Mouse (Mus musculus): ENCODE results near the gene Ltv1. TPM values are rescaled to one million over a fixed set of nuclear protein-coding genes. Genes with fewer than 3 reads are reported as not detected.

Ltv1 gene
- polyA plus RNA-seq, 1 experiment, result 19.5 TPM

GRCm38 (mm10) chr10:13222135-13222534 lies 29.2 kb upstream of the Ltv1 start:
- H3K79me3 ChIP-seq (ENCODE audit: low read depth), result no peaks in the 10 kb centered on the region
- no peaks in the 10 kb centered on the region for H3K36me3 ChIP-seq (ENCODE audit: control insufficient read depth, insufficient read depth)

GRCm38 (mm10) chr10:13220061-13220460 lies 27.1 kb upstream of the Ltv1 start:
- Histone ChIP-seq H3K79me2 (ENCODE audit: control insufficient read depth, insufficient read depth) (no peaks in the 10 kb centered on the region), H3K4me3 (ENCODE audit: insufficient read depth, poor library complexity, severe bottlenecking) (no peak overlapping the region), H3K36me3 (ENCODE audit: control insufficient read depth, insufficient read depth) (no peaks in the 10 kb centered on the region), H3K27me3 (ENCODE audit: control insufficient read depth, insufficient read depth, insufficient read length) (peaks cover 13% of the 10 kb centered on the region), H3ac (ENCODE audit: control insufficient read depth, insufficient read length, low read depth) (no peak overlapping the region), H3K79me3 (ENCODE audit: low read depth) (no peaks in the 10 kb centered on the region)
- TF ChIP-seq USF1 (IDR thresholded peaks at IDR 0.05; ENCODE audit: low read depth), result no peak

More at GRCm38 (mm10) chr10:13222135-13222534, 29.2 kb upstream of the Ltv1 start:
- H3K79me2 ChIP-seq (ENCODE audit: control insufficient read depth, insufficient read depth), result no peaks in the 10 kb centered on the region
- H3ac ChIP-seq (ENCODE audit: control insufficient read depth, insufficient read length, low read depth), result no peak overlapping the region
- no peak overlapping the region for H3K4me3 ChIP-seq (ENCODE audit: insufficient read depth, poor library complexity, severe bottlenecking)
- TF ChIP-seq USF1 (IDR thresholded peaks at IDR 0.05; ENCODE audit: low read depth), result no peak
- TF ChIP-seq FOSL1 (IDR thresholded peaks at IDR 0.05; ENCODE audit: insufficient read depth, low read length, poor library complexity, severe bottlenecking), result no peak
- H3K27me3 ChIP-seq (ENCODE audit: control insufficient read depth, insufficient read depth, insufficient read length), result peaks cover 6% of the 10 kb centered on the region

- Histone ChIP-seq H3K36me3 (ENCODE audit: control insufficient read depth, insufficient read depth) (no peaks in the 10 kb centered on the region), H3K27me3 (ENCODE audit: control insufficient read depth, insufficient read depth, insufficient read length) (peaks cover 21% of the 10 kb centered on the region), H3K79me3 (ENCODE audit: low read depth) (no peaks in the 10 kb centered on the region), H3K79me2 (ENCODE audit: control insufficient read depth, insufficient read depth) (no peaks in the 10 kb centered on the region), H3K4me3 (ENCODE audit: insufficient read depth, poor library complexity, severe bottlenecking) (no peak overlapping the region), H3ac (ENCODE audit: control insufficient read depth, insufficient read length, low read depth) (no peak overlapping the region)
- no peak for TF ChIP-seq CTCF (IDR thresholded peaks at IDR 0.05; ENCODE audit: control insufficient read depth, insufficient read depth, insufficient read length)
- TF ChIP-seq MAX (IDR thresholded peaks at IDR 0.05), result no peak
- no peak for TF ChIP-seq MYOG (IDR thresholded peaks at IDR 0.05; ENCODE audit: control insufficient read depth, extremely low read depth, insufficient read length)
- TF ChIP-seq FOSL1 (IDR thresholded peaks at IDR 0.05; ENCODE audit: insufficient read depth, low read length, poor library complexity, severe bottlenecking), result no peak
Measured at GRCm38 (mm10) chr10:13213956-13214355, 21.0 kb upstream of the Ltv1 start.

- no peaks in the 10 kb centered on the region for H3K36me3 ChIP-seq (ENCODE audit: control insufficient read depth, insufficient read depth)
- H3ac ChIP-seq (ENCODE audit: control insufficient read depth, insufficient read length, low read depth), result no peak overlapping the region
- TF ChIP-seq FOSL1 (IDR thresholded peaks at IDR 0.05; ENCODE audit: insufficient read depth, low read length, poor library complexity, severe bottlenecking) (no peak), CTCF (IDR thresholded peaks at IDR 0.05; ENCODE audit: control insufficient read depth, insufficient read depth, insufficient read length) (no peak), USF1 (IDR thresholded peaks at IDR 0.05; ENCODE audit: low read depth) (no peak), CEBPB (IDR thresholded peaks at IDR 0.05; ENCODE audit: low read depth) (no peak), MYOD1 (IDR thresholded peaks at IDR 0.05; ENCODE audit: control insufficient read depth, insufficient read length, low read depth) (no peak), MAX (IDR thresholded peaks at IDR 0.05) (no peak), MYOG (IDR thresholded peaks at IDR 0.05; ENCODE audit: control insufficient read depth, extremely low read depth, insufficient read length) (no peak)
- H3K79me2 ChIP-seq (ENCODE audit: control insufficient read depth, insufficient read depth), result no peaks in the 10 kb centered on the region
- H3K79me3 ChIP-seq (ENCODE audit: low read depth), result no peaks in the 10 kb centered on the region
- no peak overlapping the region for H3K4me3 ChIP-seq (ENCODE audit: insufficient read depth, poor library complexity, severe bottlenecking)
- H3K27me3 ChIP-seq (ENCODE audit: control insufficient read depth, insufficient read depth, insufficient read length), result peaks cover 21% of the 10 kb centered on the region
Measured at GRCm38 (mm10) chr10:13212829-13213228, 19.9 kb upstream of the Ltv1 start.

GRCm38 (mm10) chr10:13212326-13212725 lies 19.4 kb upstream of the Ltv1 start:
- no peak overlapping the region for H3ac ChIP-seq (ENCODE audit: control insufficient read depth, insufficient read length, low read depth)
- H3K79me3 ChIP-seq (ENCODE audit: low read depth), result no peaks in the 10 kb centered on the region
- no peak for TF ChIP-seq USF1 (IDR thresholded peaks at IDR 0.05; ENCODE audit: low read depth)
- no peak for TF ChIP-seq MYOG (IDR thresholded peaks at IDR 0.05; ENCODE audit: control insufficient read depth, extremely low read depth, insufficient read length)
- TF ChIP-seq CEBPB (IDR thresholded peaks at IDR 0.05; ENCODE audit: low read depth), result no peak
- no peak for TF ChIP-seq MYOD1 (IDR thresholded peaks at IDR 0.05; ENCODE audit: control insufficient read depth, insufficient read length, low read depth)
- TF ChIP-seq FOSL1 (IDR thresholded peaks at IDR 0.05; ENCODE audit: insufficient read depth, low read length, poor library complexity, severe bottlenecking), result no peak
- no peak for TF ChIP-seq CTCF (IDR thresholded peaks at IDR 0.05; ENCODE audit: control insufficient read depth, insufficient read depth, insufficient read length)
- TF ChIP-seq MAX (IDR thresholded peaks at IDR 0.05), result no peak
- no peaks in the 10 kb centered on the region for H3K79me2 ChIP-seq (ENCODE audit: control insufficient read depth, insufficient read depth)
- no peak overlapping the region for H3K4me3 ChIP-seq (ENCODE audit: insufficient read depth, poor library complexity, severe bottlenecking)
- peaks cover 17% of the 10 kb centered on the region for H3K27me3 ChIP-seq (ENCODE audit: control insufficient read depth, insufficient read depth, insufficient read length)
- no peaks in the 10 kb centered on the region for H3K36me3 ChIP-seq (ENCODE audit: control insufficient read depth, insufficient read depth)

- Histone ChIP-seq H3K36me3 (ENCODE audit: control insufficient read depth, insufficient read depth) (no peaks in the 10 kb centered on the region), H3K27me3 (ENCODE audit: control insufficient read depth, insufficient read depth, insufficient read length) (peaks cover 8% of the 10 kb centered on the region), H3K79me2 (ENCODE audit: control insufficient read depth, insufficient read depth) (no peaks in the 10 kb centered on the region), H3K79me3 (ENCODE audit: low read depth) (no peaks in the 10 kb centered on the region), H3ac (ENCODE audit: control insufficient read depth, insufficient read length, low read depth) (no peak overlapping the region), H3K4me3 (ENCODE audit: insufficient read depth, poor library complexity, severe bottlenecking) (no peak overlapping the region)
- TF ChIP-seq CEBPB (IDR thresholded peaks at IDR 0.05; ENCODE audit: low read depth), result no peak
- TF ChIP-seq MYOG (IDR thresholded peaks at IDR 0.05; ENCODE audit: control insufficient read depth, extremely low read depth, insufficient read length), result no peak
- TF ChIP-seq USF1 (IDR thresholded peaks at IDR 0.05; ENCODE audit: low read depth), result no peak
- TF ChIP-seq FOSL1 (IDR thresholded peaks at IDR 0.05; ENCODE audit: insufficient read depth, low read length, poor library complexity, severe bottlenecking), result no peak
- no peak for TF ChIP-seq MAX (IDR thresholded peaks at IDR 0.05)
- TF ChIP-seq CTCF (IDR thresholded peaks at IDR 0.05; ENCODE audit: control insufficient read depth, insufficient read depth, insufficient read length), result no peak
- TF ChIP-seq MYOD1 (IDR thresholded peaks at IDR 0.05; ENCODE audit: control insufficient read depth, insufficient read length, low read depth), result no peak
Measured at GRCm38 (mm10) chr10:13209930-13210637, 17.1 kb upstream of the Ltv1 start.

Data from C2C12 (cell line).